Mouse (Mus musculus) midbrain, embryonic 16.5 days (tissue): ENCODE data around the gene Slc2a10. TPM values are rescaled to one million over a fixed set of nuclear protein-coding genes. Genes with fewer than 3 reads are reported as not detected.
"Not testable (repeated sequence)": the region's sequence is repeated elsewhere in the genome, so short reads cannot be mapped to it uniquely, and the experiment has no call there.

ENCODE experiments used
- ATAC-seq: fragments of 200-750 bp; cut with Nextera tagmentation; 2 replicates; pipeline ENCODE4 v1.8.0; 2017; ENCODE audit warnings: moderate TSS enrichment
- H3K27ac ChIP-seq: fragments of 300-500 bp; sonication (generic); 2 replicates; pipeline ENCODE4 v1.5.1; 2014; ENCODE audit warnings: mild to moderate bottlenecking, low read length, mixed read lengths
- H3K27me3 ChIP-seq: fragments of 300-500 bp; sonication (generic); 2 replicates; pipeline ENCODE4 v1.6.1; 2014; ENCODE audit warnings: low read depth, low read length, mixed read lengths; ENCODE audit not compliant: control insufficient read depth, insufficient read depth
- H3K36me3 ChIP-seq: fragments of 300-500 bp; sonication (generic); 2 replicates; pipeline ENCODE4 v1.6.1; 2014; ENCODE audit warnings: mild to moderate bottlenecking, low read length, moderate library complexity, mixed read lengths; ENCODE audit not compliant: control insufficient read depth, insufficient read depth
- H3K4me1 ChIP-seq: fragments of 300-500 bp; sonication (generic); 2 replicates; pipeline ENCODE4 v1.6.1; 2014; ENCODE audit warnings: mild to moderate bottlenecking, low read length, mixed read lengths; ENCODE audit not compliant: control insufficient read depth, insufficient read depth
- H3K4me2 ChIP-seq: fragments of 300-500 bp; sonication (generic); 2 replicates; pipeline ENCODE4 v1.6.1; 2014; ENCODE audit warnings: mild to moderate bottlenecking, low read length, mixed read lengths
- H3K4me3 ChIP-seq: fragments of 300-500 bp; sonication (generic); 2 replicates; pipeline ENCODE4 v1.5.1; 2014; ENCODE audit warnings: low read depth, mild to moderate bottlenecking, low read length, moderate library complexity, mixed read lengths
- H3K9ac ChIP-seq: fragments of 300-500 bp; sonication (generic); 2 replicates; pipeline ENCODE4 v1.6.1; 2014; ENCODE audit warnings: low read depth, low read length, mixed read lengths
- H3K9me3 ChIP-seq: fragments of 300-500 bp; sonication (generic); replicated peaks from 2 replicates; pipeline ENCODE4 v1.6.1; 2014; ENCODE audit warnings: mild to moderate bottlenecking, low read length, mixed read lengths; ENCODE audit not compliant: control insufficient read depth, poor library complexity, severe bottlenecking
- WGBS: fragments of 180-500 bp; shearing (Covaris S2); extraction: QIAGEN DNeasy Blood & Tissue Kit; methylation state at CpG from one replicate; pipeline ENCODE4 v1.1.7; 2014; 5-methylcytosine and 5-hydroxymethylcytosine counted together
- polyA plus RNA-seq: library from polyadenylated mRNA; unstranded; fragments of >200 nt; fragmentation: Nextera tagmentation; extraction: Ambion mirVana; gene quantifications from 2 replicates; pipeline ENCODE4 v1.2.1, GENCODE M21; 2015

Gene Slc2a10
- polyA plus RNA-seq, 1 experiment from 2014 or later, result 1.9 TPM

DNA sequence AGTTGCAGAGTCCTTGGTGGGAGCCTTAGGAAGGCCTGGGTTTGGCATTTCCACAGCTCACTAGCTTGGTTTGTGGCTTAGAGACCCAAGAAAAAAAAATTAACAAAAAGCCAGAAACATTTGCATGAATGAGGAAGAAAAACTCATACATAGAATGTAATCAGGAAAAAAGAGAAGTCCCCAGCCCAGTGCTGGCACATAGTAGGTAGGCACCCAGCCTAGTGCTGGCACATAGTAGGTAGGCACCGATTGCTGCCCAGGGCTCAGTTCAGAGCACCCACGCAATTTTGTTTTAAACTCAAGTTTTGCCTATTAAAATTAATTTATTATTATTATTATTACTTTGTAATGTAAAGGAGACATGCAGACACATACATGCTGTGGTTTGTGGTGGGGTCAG, 42.1 kb downstream of the Slc2a10 start:
- Histone ChIP-seq H3K27ac (no peak overlapping the region), H3K9me3 (no peaks in the 10 kb centered on the region), H3K4me3 (no peak overlapping the region), H3K4me2 (no peak overlapping the region), H3K4me1 (peaks cover 5% of the 10 kb centered on the region; the same call in 1 of the 2 replicates), H3K27me3 (no peaks in the 10 kb centered on the region), H3K9ac (no peak overlapping the region), H3K36me3 (no peaks in the 10 kb centered on the region)
- no peak for ATAC-seq
- WGBS, result 94% methylated on average over 2 of the region's 2 CpGs

DNA sequence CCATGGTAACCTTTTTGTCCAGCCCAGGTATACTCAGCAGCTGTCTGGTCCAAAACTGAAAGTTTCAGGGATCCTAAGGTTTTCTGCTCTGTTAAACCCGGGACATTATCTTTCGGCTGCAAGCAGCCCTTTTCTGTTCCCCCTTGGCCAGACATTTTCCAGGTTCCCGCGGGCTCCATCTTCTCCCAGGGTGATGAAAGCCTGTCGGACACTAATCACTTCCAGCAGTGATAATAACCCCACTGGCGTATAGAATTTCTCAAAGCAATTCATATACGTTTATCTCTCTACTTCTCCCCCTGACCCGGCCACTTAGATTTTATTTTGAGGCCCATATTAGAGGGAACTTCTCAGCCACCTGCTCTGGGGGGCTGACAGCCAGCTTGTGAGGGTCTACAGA, 42.8 kb downstream of the Slc2a10 start:
- WGBS, result 43% methylated on average over 8 of the region's 8 CpGs
- ATAC-seq, result no peak

DNA sequence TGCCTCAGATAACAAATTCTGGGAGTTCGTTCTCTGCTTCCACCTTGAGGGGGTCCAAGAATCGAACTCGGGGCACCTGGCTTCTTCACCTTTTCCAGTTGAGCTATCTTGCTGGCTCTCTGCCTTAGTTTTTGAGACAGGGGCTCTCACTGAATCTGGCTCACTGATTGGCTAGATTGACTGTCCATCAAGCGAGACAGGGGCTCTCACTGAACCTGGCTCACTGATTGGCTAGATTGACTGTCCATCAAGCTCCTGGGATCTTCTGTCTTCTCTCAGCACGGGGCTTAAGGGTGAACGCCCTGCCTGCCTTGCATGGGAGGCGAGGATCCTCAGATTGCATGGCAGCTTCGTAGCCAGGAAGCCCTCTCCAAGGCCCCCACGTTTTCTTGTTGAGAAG, 43.8 kb downstream of the Slc2a10 start:
- 57% methylated on average over 9 of the region's 9 CpGs for WGBS
- Histone ChIP-seq H3K9me3 (no peaks in the 10 kb centered on the region), H3K9ac (no peak overlapping the region), H3K36me3 (no peaks in the 10 kb centered on the region), H3K4me2 (no peak overlapping the region), H3K4me1 (peaks cover 5% of the 10 kb centered on the region; the same call in 1 of the 2 replicates), H3K4me3 (no peak overlapping the region), H3K27ac (no peak overlapping the region), H3K27me3 (no peaks in the 10 kb centered on the region)
- no peak for ATAC-seq

More for the DNA sequence above, 42.8 kb downstream of the Slc2a10 start:
- H3K27me3 ChIP-seq, result no peaks in the 10 kb centered on the region
- H3K9ac ChIP-seq, result no peak overlapping the region
- H3K27ac ChIP-seq, result no peak overlapping the region
- no peaks in the 10 kb centered on the region for H3K36me3 ChIP-seq
- no peaks in the 10 kb centered on the region for H3K9me3 ChIP-seq
- H3K4me3 ChIP-seq, result no peak overlapping the region
- no peak overlapping the region for H3K4me2 ChIP-seq
- H3K4me1 ChIP-seq, result peaks cover 5% of the 10 kb centered on the region; the same call in 1 of the 2 replicates

DNA sequence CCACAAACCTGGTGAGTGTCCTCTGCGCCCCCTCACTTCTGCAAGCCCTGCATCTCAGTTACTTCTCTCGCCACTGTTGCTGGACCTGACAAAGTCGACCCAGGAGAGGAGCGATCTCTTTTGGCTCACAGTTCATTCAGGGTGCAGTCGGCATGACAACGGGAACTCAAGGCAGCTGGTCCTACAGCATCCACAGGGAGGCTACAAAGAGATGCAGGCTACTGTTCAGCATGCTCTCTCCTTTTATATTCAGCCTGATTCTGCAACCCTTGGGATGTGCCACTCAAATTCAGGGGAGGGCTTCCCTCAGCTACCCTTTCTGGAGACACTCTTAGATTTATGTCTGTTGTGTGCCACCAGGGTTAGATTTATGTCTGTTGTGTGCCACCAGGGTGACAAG, 45.0 kb downstream of the Slc2a10 start:
- H3K4me1 ChIP-seq, result no peaks in the 10 kb centered on the region
- H3K27me3 ChIP-seq, result no peaks in the 10 kb centered on the region
- ATAC-seq, result no peak
- no peak overlapping the region for H3K9ac ChIP-seq
- no peak overlapping the region for H3K4me2 ChIP-seq
- H3K9me3 ChIP-seq, result no peaks in the 10 kb centered on the region
- no peak overlapping the region for H3K27ac ChIP-seq
- H3K36me3 ChIP-seq, result no peaks in the 10 kb centered on the region
- no peak overlapping the region for H3K4me3 ChIP-seq
- WGBS, result 33% methylated on average over 6 of the region's 6 CpGs

DNA sequence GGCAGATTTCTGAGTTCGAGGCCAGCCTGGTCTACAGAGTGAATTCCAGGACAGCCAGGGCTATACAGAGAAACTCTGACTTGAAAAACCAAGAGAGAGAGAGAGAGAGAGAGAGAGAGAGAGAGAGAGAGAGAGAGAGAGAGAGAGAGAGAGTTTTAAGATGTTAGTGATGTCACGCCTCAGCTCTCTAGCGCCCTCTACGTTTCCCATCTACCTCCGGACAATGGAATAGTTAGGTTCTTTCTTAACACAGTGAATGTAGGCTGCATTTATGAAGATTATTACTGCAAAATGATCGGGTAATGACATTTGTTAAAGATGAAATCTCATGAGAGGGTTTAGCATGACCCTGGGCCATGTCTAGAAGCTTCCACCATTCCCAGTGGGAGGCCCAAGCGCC, 46.8 kb downstream of the Slc2a10 start:
- H3K9me3 ChIP-seq, ATAC-seq, H3K9ac ChIP-seq, H3K36me3 ChIP-seq, H3K4me1 ChIP-seq, H3K27me3 ChIP-seq, H3K4me3 ChIP-seq, H3K27ac ChIP-seq, H3K4me2 ChIP-seq: not testable (repeated sequence)
- 80% methylated on average over 7 of the region's 7 CpGs for WGBS

DNA sequence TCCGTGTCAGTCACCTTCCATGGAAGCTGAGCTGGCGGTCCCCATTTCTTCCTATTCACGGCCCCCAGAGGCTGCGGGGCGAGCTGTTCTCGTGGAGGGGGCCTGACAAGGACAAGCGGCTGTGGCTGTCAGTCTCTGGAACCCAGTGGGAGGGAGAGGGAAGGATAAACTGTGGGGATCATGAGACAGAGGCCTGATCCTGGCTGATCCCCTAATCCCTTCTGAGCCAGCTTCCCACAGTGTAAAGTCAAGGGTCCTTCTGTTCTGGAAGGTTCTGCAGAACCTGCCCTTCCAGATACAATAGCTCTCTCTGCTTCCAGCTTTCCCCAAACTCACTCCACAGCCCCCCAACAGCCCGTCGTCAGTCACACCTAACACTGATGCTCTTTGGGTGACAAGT, 50.5 kb downstream of the Slc2a10 start:
- no peak overlapping the region for H3K27ac ChIP-seq

DNA sequence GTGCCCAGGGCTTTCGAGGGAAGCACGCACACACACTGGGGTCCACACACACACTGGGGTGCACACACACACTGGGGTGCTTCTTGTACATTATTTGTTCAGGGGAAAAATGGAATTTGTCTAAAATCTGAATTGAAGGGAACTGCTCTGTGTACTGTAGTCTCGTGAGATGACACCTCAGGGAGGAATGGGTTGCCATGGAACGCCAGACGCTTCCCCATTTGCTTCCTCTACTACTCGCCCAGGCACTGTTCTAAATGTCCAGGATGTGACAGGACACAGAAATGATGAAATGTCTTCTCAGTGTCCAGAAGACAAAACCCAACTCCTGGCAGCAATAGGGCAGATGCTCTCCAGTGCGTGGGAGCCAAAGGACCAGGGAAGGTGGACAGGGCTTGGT, 53.7 kb downstream of the Slc2a10 start:
- WGBS, result 92% methylated on average over 7 of the region's 7 CpGs
- Histone ChIP-seq H3K4me2 (no peak overlapping the region), H3K27ac (no peak overlapping the region), H3K36me3 (no peaks in the 10 kb centered on the region), H3K4me1 (no peaks in the 10 kb centered on the region), H3K9me3 (no peaks in the 10 kb centered on the region), H3K27me3 (peaks cover 3% of the 10 kb centered on the region; the same call in 1 of the 2 replicates), H3K9ac (no peak overlapping the region), H3K4me3 (no peak overlapping the region)
- no peak for ATAC-seq

More for the DNA sequence above, 50.5 kb downstream of the Slc2a10 start:
- 39% methylated on average over 9 of the region's 9 CpGs for WGBS
- H3K36me3 ChIP-seq, result no peaks in the 10 kb centered on the region
- no peak overlapping the region for H3K4me2 ChIP-seq
- no peak for ATAC-seq
- H3K9me3 ChIP-seq, result no peaks in the 10 kb centered on the region
- no peaks in the 10 kb centered on the region for H3K4me1 ChIP-seq
- H3K4me3 ChIP-seq, result no peak overlapping the region
- H3K9ac ChIP-seq, result no peak overlapping the region
- H3K27me3 ChIP-seq, result peaks cover 3% of the 10 kb centered on the region; the same call in 1 of the 2 replicates

DNA sequence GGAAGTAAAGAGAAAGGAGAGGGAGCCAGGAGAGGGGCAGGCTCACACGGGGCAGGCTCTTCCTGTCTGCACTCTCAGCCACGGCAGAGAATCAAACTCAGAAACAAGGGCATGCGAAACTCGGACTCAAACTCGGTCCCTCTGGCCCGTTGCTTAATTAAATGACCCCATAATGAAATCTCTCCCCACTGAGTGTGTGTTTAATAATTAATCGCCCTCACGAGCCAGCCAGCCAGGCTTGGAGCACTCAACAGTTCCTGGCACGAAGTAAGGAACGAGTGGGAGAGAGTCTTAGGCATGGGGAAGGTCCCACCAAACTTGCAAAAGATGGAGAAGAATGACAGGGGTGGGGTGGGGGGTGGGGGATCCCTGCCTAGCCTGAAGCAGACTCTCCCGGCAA, 55.3 kb downstream of the Slc2a10 start:
- H3K9ac ChIP-seq, result no peak overlapping the region
- 58% methylated on average over 11 of the region's 11 CpGs for WGBS
- H3K27me3 ChIP-seq, result peaks cover 3% of the 10 kb centered on the region; the same call in 1 of the 2 replicates
- no peak overlapping the region for H3K4me2 ChIP-seq
- no peak overlapping the region for H3K27ac ChIP-seq
- H3K4me1 ChIP-seq, result peaks cover 9% of the 10 kb centered on the region; the same call in 1 of the 2 replicates
- no peak overlapping the region for H3K4me3 ChIP-seq
- no peaks in the 10 kb centered on the region for H3K36me3 ChIP-seq
- ATAC-seq, result no peak
- no peaks in the 10 kb centered on the region for H3K9me3 ChIP-seq

DNA sequence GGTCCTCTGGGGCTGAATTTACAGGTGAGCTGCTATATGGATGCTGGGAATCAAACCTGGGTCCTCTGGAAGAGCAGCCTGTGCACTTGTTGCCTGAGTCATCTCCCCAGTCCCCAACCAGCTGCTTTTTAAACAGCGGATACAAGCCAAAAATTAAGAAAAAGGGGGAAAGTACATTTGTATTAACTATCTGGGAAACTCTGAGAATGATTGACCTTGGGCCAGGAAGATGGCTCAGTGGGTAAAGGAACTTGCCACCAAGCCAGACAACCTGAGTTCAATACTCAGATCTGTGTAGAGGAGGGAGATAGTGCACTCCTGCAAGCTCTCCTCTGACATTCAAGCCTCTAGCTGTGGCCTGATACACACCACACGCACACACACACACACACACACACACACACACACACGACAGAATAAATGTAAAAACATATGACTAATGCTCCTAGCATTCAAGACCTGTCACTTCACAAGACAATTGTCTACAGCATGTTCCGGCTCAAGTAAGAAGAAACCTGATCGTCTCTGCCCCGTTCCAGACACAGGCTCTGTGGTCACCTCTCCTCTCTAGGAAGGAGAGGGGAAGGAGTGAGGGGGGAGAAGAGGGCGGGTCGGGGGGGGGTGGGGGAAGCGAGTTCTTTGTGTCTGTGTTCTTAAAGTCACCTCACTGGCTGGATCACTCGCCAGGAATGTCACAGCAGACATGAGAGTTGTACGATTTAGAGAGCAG, 56.1 kb downstream of the Slc2a10 start:
- H3K9ac ChIP-seq, result no peak overlapping the region
- H3K9me3 ChIP-seq, result no peaks in the 10 kb centered on the region
- WGBS, result 25% methylated on average over 11 of the region's 11 CpGs
- no peak overlapping the region for H3K4me3 ChIP-seq
- no peaks in the 10 kb centered on the region for H3K36me3 ChIP-seq
- no peak overlapping the region for H3K4me2 ChIP-seq
- ATAC-seq, result no peak
- H3K4me1 ChIP-seq, result peaks cover 9% of the 10 kb centered on the region; the same call in 1 of the 2 replicates
- H3K27me3 ChIP-seq, result peaks cover 3% of the 10 kb centered on the region; the same call in 1 of the 2 replicates
- H3K27ac ChIP-seq, result no peak overlapping the region
